Mouse (Mus musculus): Measurements from ENCODE around the gene Zbtb38.

DNA sequence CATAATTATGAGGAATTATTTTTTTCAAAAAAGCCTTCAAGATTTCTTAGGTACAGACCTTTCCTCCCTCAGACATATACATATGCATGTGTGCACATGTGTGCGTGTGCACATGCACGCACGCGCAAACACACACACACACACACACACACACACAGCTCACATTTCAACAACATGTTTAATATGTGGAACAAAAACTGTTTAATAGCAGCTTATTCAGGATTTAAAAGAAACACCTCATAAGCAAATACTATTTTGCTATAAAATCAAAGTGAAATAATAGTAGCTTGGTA, 19.3 kb downstream of the Zbtb38 start:
- TF ChIP-seq ZC3H11A (IDR thresholded peaks at IDR 0.05; ENCODE audit: borderline replicate concordance, low read depth, low read length) (no peak), ZNF384 (IDR thresholded peaks at IDR 0.05; ENCODE audit: low read depth, low read length) (no peak), MAFK (IDR thresholded peaks at IDR 0.05; ENCODE audit: insufficient read depth, low read depth, low read length) (no peak), CHD2 (IDR thresholded peaks at IDR 0.05; ENCODE audit: low read depth, low read length) (no peak)
